Comparison of ENCODE assay signal across 8 mouse cellular contexts in genomic region chr7:127966371-127966918, GRCm38 (mm10). TPM values are rescaled to one million over a fixed set of nuclear protein-coding genes. Genes with fewer than 3 reads are reported as not detected.
DNase-seq lines count a peak whose midpoint lies in the region; ATAC-seq and TF ChIP-seq lines count a peak whose summit lies in the region.

No protein-coding gene starts in this region.

- peak overlapping the region; percentile 95 for H3K9ac ChIP-seq in heart, embryonic 16.5 days (ENCODE audit: low read length)
- H3K9ac ChIP-seq in liver, embryonic 15.5 days: peak overlapping the region; percentile 95

- ATAC-seq in CD4-positive, CD25-positive, alpha-beta regulatory T cell, adult 4 months: no peak
- ATAC-seq in heart, embryonic 16.5 days (replicated peaks; ENCODE audit: extremely low read depth, insufficient read depth, low FRiP score): no peak
- no peak for ATAC-seq in liver, embryonic 15.5 days (ENCODE audit: insufficient read depth)

- TF ChIP-seq CTCF in thymus, adult 2 months (IDR thresholded peaks at IDR 0.05; ENCODE audit: borderline replicate concordance, control insufficient read depth, extremely low read depth, insufficient read depth, low read length, poor library complexity): no peak

- no peaks in the 10 kb centered on the region for H3K27me3 ChIP-seq in thymus, adult 2 months (ENCODE audit: control insufficient read depth, insufficient read depth, low read length)
- H3K27me3 ChIP-seq in heart, embryonic 16.5 days (ENCODE audit: control insufficient read depth, insufficient read depth, low read length): no peaks in the 10 kb centered on the region
- no peaks in the 10 kb centered on the region for H3K27me3 ChIP-seq in liver, embryonic 15.5 days

- WGBS in thymus, adult 2 months: 10% methylated on average over 10 of the region's 10 CpGs
- WGBS in heart, embryonic 16.5 days: 10% methylated on average over 10 of the region's 10 CpGs
- WGBS in liver, embryonic 15.5 days (ENCODE audit: insufficient replicate concordance): 24% methylated on average over 10 of the region's 10 CpGs

- H3K9me3 ChIP-seq in heart, embryonic 16.5 days (replicated peaks; ENCODE audit: control insufficient read depth, low read length): no peaks in the 10 kb centered on the region
- H3K9me3 ChIP-seq in liver, embryonic 15.5 days (replicated peaks): no peaks in the 10 kb centered on the region

- no peak for TF ChIP-seq POLR2A in thymus, adult 2 months (IDR thresholded peaks at IDR 0.05; ENCODE audit: control insufficient read depth, extremely low read depth, insufficient read depth, low read length, poor library complexity)

- H3K27ac ChIP-seq in thymus, adult 2 months (ENCODE audit: control insufficient read depth, insufficient read depth, low read length): peak overlapping the region; percentile 75
- H3K27ac ChIP-seq in heart, embryonic 16.5 days (ENCODE audit: low read length): peak overlapping the region; percentile 94
- H3K27ac ChIP-seq in liver, embryonic 15.5 days (replicated peaks): peak overlapping the region; percentile 95

- peaks cover 10% of the 10 kb centered on the region for H3K4me1 ChIP-seq in thymus, adult 2 months (replicated peaks; ENCODE audit: control insufficient read depth, insufficient read depth, low read length)
- peaks cover 16% of the 10 kb centered on the region for H3K4me1 ChIP-seq in heart, embryonic 16.5 days (ENCODE audit: control insufficient read depth, insufficient read depth, low read length)
- H3K4me1 ChIP-seq in liver, embryonic 15.5 days (replicated peaks): peaks cover 40% of the 10 kb centered on the region

- peaks cover 18% of the 10 kb centered on the region for H3K36me3 ChIP-seq in thymus, adult 2 months (ENCODE audit: control insufficient read depth, insufficient read depth, low read length)
- H3K36me3 ChIP-seq in heart, embryonic 16.5 days (ENCODE audit: control insufficient read depth, insufficient read depth): peaks cover 16% of the 10 kb centered on the region
- H3K36me3 ChIP-seq in liver, embryonic 15.5 days (replicated peaks): peaks cover 29% of the 10 kb centered on the region

- peak overlapping the region; percentile 67 for H3K4me2 ChIP-seq in heart, embryonic 16.5 days (ENCODE audit: low read depth, low read length)
- peak overlapping the region; percentile 90 for H3K4me2 ChIP-seq in liver, embryonic 15.5 days

- H3K4me3 ChIP-seq in thymus, adult 2 months (ENCODE audit: control insufficient read depth, insufficient read depth, low read length): peak overlapping the region; percentile 88
- peak overlapping the region; percentile 85 for H3K4me3 ChIP-seq in heart, embryonic 16.5 days (ENCODE audit: low read length)
- H3K4me3 ChIP-seq in liver, embryonic 15.5 days (replicated peaks): peak overlapping the region; percentile 98

- peak; percentile 38 for DNase-seq in CD4-positive, CD25-positive, alpha-beta regulatory T cell, adult 2 months (ENCODE audit: low read depth, low spot score)
- peak; percentile 14 for DNase-seq in thymus, adult 2 months
- no peak for DNase-seq in thymus, postnatal 10 days (ENCODE audit: low spot score in 2 of 2)
- DNase-seq in thymus, postnatal 25 days: peak; percentile 28
- no peak for DNase-seq in urinary bladder, postnatal 36 days (ENCODE audit: low spot score in 2 of 2)

RNA-seq across cellular contexts. Expression of gene Fus, which starts 0.8 kb away (rescaled TPM):
- 10 to 100 TPM; 59.4 to 88.7 TPM for polyA plus RNA-seq in CD4-positive, CD25-positive, alpha-beta regulatory T cell, adult 4 months (2017; shearing (Covaris generic))
- polyA plus RNA-seq in thymus, adult 2 months (2012; rRNA removed): 478 and 527 TPM in 2 replicates
- 249 and 255 TPM in 2 replicates for polyA plus RNA-seq in heart, embryonic 16.5 days (2015; fragmentation: Nextera tagmentation; extraction: Ambion mirVana)
- polyA plus RNA-seq in liver, embryonic 15.5 days (2015; fragmentation: Nextera tagmentation; extraction: Ambion mirVana): 120 and 123 TPM in 2 replicates

RNA-seq across cellular contexts. Expression of gene Prss36, which starts 19.9 kb away (rescaled TPM):
- polyA plus RNA-seq in CD4-positive, CD25-positive, alpha-beta regulatory T cell, adult 4 months (2017; shearing (Covaris generic)): 1 to 10 TPM; 2.5 to 4.3 TPM
- 10.3 and 15.8 TPM in 2 replicates for polyA plus RNA-seq in thymus, adult 2 months (2012; rRNA removed)
- 8.8 and 9.6 TPM in 2 replicates for polyA plus RNA-seq in heart, embryonic 16.5 days (2015; fragmentation: Nextera tagmentation; extraction: Ambion mirVana)
- polyA plus RNA-seq in liver, embryonic 15.5 days (2015; fragmentation: Nextera tagmentation; extraction: Ambion mirVana): 2.7 and 3.3 TPM in 2 replicates

RNA-seq across cellular contexts. Expression of gene Pycard, which starts 27.2 kb away (rescaled TPM):
- 100 to 1,000 TPM; 247 to 260 TPM for polyA plus RNA-seq in CD4-positive, CD25-positive, alpha-beta regulatory T cell, adult 4 months (2017; shearing (Covaris generic))
- 420 and 521 TPM in 2 replicates for polyA plus RNA-seq in thymus, adult 2 months (2012; rRNA removed)
- polyA plus RNA-seq in heart, embryonic 16.5 days (2015; fragmentation: Nextera tagmentation; extraction: Ambion mirVana): 60.8 and 72.1 TPM in 2 replicates
- 24.9 and 29.1 TPM in 2 replicates for polyA plus RNA-seq in liver, embryonic 15.5 days (2015; fragmentation: Nextera tagmentation; extraction: Ambion mirVana)

RNA-seq across cellular contexts. Expression of gene Prss8, which starts 36.5 kb away (rescaled TPM):
- not detected for polyA plus RNA-seq in CD4-positive, CD25-positive, alpha-beta regulatory T cell, adult 4 months (2017; shearing (Covaris generic))
- 5.4 and 6.9 TPM in 2 replicates for polyA plus RNA-seq in thymus, adult 2 months (2012; rRNA removed)
- 1.6 and 8.3 TPM in 2 replicates for polyA plus RNA-seq in heart, embryonic 16.5 days (2015; fragmentation: Nextera tagmentation; extraction: Ambion mirVana)
- polyA plus RNA-seq in liver, embryonic 15.5 days (2015; fragmentation: Nextera tagmentation; extraction: Ambion mirVana): 13.9 and 17.4 TPM in 2 replicates

RNA-seq across cellular contexts. Expression of gene Trim72, which starts 37.3 kb away (rescaled TPM):
- polyA plus RNA-seq in CD4-positive, CD25-positive, alpha-beta regulatory T cell, adult 4 months (2017; shearing (Covaris generic)): not detected
- polyA plus RNA-seq in thymus, adult 2 months (2012; rRNA removed): 1.4 and 13.4 TPM in 2 replicates
- 0.84 and 1.0 TPM in 2 replicates for polyA plus RNA-seq in heart, embryonic 16.5 days (2015; fragmentation: Nextera tagmentation; extraction: Ambion mirVana)
- 0.25 and 0.38 TPM in 2 replicates for polyA plus RNA-seq in liver, embryonic 15.5 days (2015; fragmentation: Nextera tagmentation; extraction: Ambion mirVana)

Comparison
In these comparisons a context has a peak if more than half of its experiments do, and no peak if none do; other contexts are left out.
1. DNase-seq: peak in CD4-positive, CD25-positive, alpha-beta regulatory T cell, adult 2 months (single experiment), thymus, adult 2 months (single experiment) and thymus, postnatal 25 days (single experiment); none in thymus, postnatal 10 days (0 of 2) and urinary bladder, postnatal 36 days (0 of 2).
2. Peak in every context shown above with its lines, with median percentiles within 50 percentile points of each other: H3K27ac ChIP-seq and H3K4me3 ChIP-seq.